Mouse (Mus musculus) testis, adult 2 months (tissue): ENCODE results near the gene Recql5.

Experiments used
- CTCF ChIP-seq: fragments of 200-500 bp; IDR thresholded peaks from 2 replicates; pipeline ENCODE4 v1.5.1; 2012; ENCODE audit warnings: low read depth, mild to moderate bottlenecking, inconsistent platforms, low read length, moderate library complexity; ENCODE audit not compliant: control insufficient read depth, insufficient read depth, insufficient replicate concordance
- POLR2A ChIP-seq: fragments of 200-500 bp; IDR thresholded peaks from 2 replicates; pipeline ENCODE4 v1.6.1; 2012; ENCODE audit warnings: low read depth, mild to moderate bottlenecking, inconsistent platforms, low read length, moderate library complexity; ENCODE audit not compliant: control insufficient read depth

GRCm38 (mm10) chr11:115945247-115945646 lies 12.0 kb upstream of the Recql5 start:
- TF ChIP-seq CTCF: no peak
- TF ChIP-seq POLR2A: no peak
